Mouse (Mus musculus): ENCODE measurements at regions not wholly inside any gene's neighbourhood (a gene's known extent, or its start where the extent isn't known, plus 50 kb on each side); places are given as distances from the start of the nearest gene placed in this dataset.

- TF ChIP-seq CTCF (IDR thresholded peaks at IDR 0.05; ENCODE audit: low read depth) (no peak), EP300 (IDR thresholded peaks at IDR 0.05; ENCODE audit: low read depth) (no peak)
Measured at GRCm38 (mm10) chr1:34974801-34975200, 125.0 kb downstream of the Plekhb2 start.

Data from heart, postnatal 0 days (tissue).